Mouse (Mus musculus): ENCODE results near the gene Mms22l.
"Not testable (repeated sequence)": the region's sequence is repeated elsewhere in the genome, so short reads cannot be mapped to it uniquely, and the experiment has no call there.

- not testable (repeated sequence) for TF ChIP-seq EP300 (optimal IDR thresholded peaks at IDR 0.05); CTCF (IDR thresholded peaks at IDR 0.05; ENCODE audit: low read depth)
Measured at GRCm38 (mm10) chr4:24484046-24484445, 12.2 kb upstream of the Mms22l start.

Data from stomach, postnatal 0 days (tissue).